Mouse (Mus musculus) activated CD4-positive, CD25-positive, alpha-beta regulatory T cell, adult 4 months (primary cell): Measurements from ENCODE around the gene Ccdc124. TPM values are rescaled to one million over a fixed set of nuclear protein-coding genes. Genes with fewer than 3 reads are reported as not detected.
"Not testable (repeated sequence)": the region's sequence is repeated elsewhere in the genome, so short reads cannot be mapped to it uniquely, and the experiment has no call there.

Source experiments
- ATAC-seq: one replicate; pipeline ENCODE4 v1.8.0; 2017
- polyA plus RNA-seq, 2 experiments: library from polyadenylated mRNA; unstranded; fragments of 100-300 nt; shearing (Covaris generic); gene quantifications; one replicate each; pipeline ENCODE4 v1.2.1; 2017

Gene Ccdc124
- 100 to 1,000 TPM in 1 of 2 experiments, 10 to 100 TPM in 1; 75.7 to 106 TPM for polyA plus RNA-seq

DNA sequence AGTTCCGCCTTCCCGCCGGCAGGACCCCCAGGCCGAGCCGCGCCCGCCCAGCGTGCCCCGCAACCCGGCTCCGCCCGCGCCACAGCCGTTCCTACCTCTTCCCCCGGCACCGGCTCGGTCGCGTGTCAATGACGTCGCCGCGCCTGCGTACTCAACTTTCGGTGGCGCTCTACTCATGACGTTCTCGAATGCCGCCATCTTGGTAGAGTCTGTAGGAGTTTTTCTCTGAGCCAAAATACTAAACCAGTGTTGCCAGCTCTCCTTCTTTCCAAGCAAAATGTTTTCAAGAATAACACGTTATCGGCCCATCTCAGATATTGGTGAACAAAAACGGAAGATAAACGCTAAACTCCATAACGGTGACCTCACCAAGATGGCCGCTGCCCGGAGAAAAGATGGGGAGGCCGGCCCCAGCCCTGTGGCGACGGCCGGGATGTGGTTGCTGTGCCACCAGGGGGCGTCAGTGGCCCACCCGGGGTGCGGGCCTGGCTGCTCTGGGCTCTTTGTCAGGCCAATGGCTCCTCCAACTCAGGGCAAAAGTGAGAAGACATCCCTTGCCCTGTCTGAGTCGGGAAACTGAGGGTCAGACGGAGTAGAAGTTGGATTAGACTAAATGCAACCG lies at the start of gene Ccdc124:
Gene Ccdc124 (minus strand): TSS at position 572 of the 622 bp plus-strand sequence.
- peak; percentile 74 for ATAC-seq

DNA sequence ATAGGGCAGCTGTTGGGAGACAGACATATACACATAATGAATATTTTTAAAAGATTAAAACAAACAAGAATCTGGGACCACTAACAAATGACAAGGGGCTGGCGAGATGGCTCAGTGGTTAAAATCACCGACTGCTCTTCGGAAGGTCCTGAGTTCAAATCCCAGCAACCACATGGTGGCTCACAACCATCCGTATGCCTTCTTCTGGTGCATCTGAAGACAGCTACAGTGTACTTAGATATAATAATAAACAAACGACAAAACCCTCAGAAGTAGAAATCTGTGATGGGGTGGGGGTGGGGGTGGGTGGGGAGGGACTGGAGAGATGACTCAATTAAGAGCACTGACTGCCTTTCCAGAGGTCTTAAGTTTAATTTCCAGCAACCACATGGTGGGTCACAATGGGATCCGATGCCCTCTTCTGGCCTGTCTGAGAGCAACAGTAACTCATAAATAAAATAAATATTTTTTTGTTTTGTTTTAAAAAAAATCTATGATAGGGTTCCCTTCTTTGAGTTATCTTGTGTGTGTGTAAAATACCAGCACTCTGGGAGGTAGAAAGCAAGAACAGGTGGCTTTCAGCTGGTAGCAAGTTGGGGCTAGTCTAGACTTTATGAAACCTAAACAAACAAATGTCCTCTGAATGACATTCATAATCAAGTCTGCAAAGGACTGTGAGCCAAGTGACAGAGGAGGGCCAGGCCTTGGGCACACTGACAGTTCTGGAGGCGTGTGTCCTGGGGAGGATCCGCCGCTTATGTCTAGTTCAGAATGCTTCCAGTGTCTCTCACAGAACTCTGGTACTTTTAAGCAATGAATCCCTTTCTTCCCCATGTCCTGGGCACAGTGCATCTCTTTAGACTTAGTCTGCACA lies 46.6 kb upstream of the Ccdc124 start:
- ATAC-seq: no peak

DNA sequence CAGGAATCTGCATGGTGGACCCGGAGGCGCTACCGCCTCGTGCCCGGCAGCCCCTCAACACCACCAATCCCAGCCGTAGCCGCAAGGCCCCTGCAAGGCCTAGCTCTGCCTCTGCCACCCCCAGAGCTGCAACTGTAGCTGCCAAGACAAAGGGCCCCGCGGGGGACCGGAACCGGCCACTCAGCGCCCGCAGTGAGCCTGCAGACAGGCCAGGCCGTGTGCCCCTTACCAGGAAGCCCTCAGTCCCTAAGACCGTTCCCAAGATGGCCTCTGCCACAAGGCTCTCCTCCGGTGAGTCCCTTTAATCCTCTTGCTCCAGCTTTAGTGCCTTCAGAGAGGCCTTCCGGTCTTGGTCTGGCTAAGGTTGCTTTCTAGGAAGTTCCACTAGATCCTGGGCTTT lies 41.0 kb upstream of the Ccdc124 start:
- ATAC-seq: no peak

DNA sequence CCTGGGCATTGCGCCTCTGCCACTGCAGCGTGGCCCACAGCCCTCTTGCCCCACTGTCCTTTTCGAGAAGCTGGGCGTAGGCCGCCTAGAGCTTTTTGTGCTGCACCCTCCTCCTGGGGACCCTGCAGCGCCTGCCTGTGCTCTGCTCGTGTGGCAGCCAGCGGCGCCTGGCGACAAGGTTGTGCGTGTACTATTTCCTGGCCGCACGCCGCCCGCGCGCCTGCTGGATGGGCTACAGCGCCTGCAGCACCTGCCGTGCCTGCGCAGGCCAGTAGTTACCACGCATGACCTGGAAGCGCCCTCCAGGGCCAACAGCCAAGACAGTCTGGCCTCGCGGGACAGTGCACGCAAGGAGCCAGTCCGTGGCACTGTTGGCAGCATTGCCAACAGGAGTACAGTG lies 39.8 kb upstream of the Ccdc124 start:
- ATAC-seq: no peak

DNA sequence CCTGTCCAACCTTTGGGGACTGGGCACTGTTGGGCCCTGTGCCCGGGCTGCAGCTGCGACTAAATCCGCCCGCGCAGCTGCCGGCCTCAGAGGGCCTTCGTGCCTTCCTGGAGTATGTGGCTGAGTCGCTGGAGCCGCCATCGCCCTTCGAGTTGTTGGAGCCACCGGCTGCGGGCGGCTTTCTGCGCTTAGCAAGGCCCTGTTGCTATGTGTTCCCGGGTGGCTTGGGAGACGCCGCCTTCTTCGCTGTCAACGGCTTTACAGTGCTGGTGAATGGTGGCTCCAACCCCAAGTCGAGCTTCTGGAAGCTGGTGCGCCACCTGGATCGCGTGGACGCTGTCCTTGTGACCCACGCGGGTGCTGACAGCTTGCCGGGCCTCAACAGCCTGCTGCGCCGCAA lies 39.2 kb upstream of the Ccdc124 start:
- no peak for ATAC-seq

DNA sequence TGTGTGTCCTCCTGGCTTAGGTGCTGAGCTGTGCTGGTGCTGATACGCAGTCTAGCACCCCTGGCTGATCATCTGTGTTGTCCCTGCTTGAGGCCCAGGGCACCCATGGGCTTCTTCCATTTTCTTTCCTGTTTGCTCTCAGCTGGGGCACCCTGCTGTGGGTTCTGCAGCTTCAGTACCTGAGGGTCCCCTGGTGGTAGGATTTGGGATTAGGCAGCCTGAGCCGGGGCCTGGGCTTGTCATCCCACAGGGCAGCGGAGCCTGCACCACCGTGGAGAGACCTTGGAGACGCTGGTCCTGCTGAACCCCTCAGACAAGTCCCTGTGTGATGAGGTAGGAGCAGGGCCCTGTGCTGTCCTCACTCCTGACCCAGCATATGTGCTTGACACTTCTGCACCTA lies 37.9 kb upstream of the Ccdc124 start:
- ATAC-seq: no peak

DNA sequence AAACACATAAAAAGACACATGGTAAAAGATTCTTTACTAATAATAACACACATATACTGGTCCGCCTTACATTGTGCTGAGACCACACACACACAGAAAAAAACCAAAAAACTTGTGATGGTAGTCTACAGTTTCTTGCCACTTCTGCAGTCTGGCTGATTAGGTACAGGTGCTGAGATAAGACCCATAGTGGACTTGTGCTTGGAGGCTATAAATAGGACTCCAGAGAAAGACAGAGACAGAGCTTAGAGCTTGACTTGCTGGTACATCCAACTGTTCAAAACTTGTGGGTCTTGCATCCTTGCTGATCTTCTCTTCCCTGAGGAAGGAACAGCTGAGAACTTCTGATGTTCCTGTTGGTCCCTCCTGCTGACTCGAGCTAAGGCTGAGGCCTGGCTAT lies 33.8 kb upstream of the Ccdc124 start:
- ATAC-seq: no peak

DNA sequence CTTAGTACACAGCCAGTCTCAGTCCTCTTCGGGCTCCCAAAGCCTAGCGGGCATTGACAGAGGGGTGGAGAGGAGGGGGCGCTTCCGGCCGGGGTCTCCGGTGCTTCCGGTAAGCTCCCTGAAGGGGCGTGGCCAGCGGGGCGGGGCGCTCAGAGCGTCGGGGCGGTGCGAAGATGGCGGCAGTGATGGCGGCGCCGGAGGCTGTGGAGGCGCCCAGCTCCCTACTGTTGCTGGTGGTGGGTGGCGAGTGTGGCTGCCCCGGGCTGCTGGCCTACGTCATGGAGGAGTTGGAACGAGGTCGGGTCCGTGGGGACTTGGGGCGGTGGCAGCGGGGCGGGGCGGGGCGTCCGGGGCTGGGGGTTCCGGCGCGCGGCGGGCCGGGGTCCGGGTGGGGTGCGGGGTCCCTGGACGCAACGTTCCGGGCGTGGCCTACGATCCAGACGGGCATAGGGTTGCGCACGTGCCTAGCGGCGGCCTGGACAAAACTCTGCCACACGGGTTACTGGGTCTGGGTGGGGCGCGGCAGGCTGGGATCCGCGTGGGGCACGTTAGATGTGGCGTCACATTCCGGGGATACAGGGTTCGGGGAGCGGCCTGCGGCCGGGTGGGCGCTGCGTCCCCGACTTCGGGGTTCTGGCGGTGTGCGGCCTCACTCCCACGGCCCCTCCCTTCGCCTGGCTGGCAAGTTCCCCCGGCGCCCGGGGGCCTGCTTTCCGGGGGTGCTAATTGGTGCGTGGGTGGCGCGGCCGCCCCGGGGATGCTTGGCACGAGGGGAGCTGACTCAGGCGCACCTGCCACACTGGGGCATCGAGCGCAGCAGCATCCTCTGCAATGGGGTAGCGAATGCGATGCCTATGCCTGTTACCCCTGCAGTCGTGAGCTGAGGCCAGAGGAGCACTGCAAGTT lies 32.3 kb upstream of the Ccdc124 start, which contains the start of gene Map1s:
Gene Map1s (plus strand): TSS at position 102 of the 906 bp plus-strand sequence.
- peak; percentile 74 for ATAC-seq

DNA sequence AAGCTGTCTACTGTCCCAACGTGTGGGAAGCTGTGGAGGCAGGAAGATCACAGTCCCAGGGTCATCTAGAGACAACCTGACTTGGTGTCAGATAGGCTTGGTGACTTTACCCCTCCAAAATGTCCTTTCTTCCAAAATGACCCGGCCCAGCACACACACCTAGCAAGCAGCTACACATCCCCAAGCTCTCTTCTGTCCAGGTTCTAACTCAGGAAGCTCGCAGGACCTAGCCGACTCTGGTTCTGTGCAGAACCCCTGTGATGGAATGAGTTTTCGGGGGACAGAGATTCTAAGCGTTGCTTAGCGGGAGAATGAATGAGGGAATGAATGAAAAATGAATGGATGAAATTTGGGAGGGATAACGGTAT lies 31.7 kb upstream of the Ccdc124 start:
- ATAC-seq: no peak

GRCm38 (mm10) chr8:70904532-70904931 lies 30.8 kb upstream of the Ccdc124 start:
- ATAC-seq: no peak

- ATAC-seq: no peak
Measured at GRCm38 (mm10) chr8:70903582-70903981, 29.8 kb upstream of the Ccdc124 start.

GRCm38 (mm10) chr8:70903112-70903511 lies 29.4 kb upstream of the Ccdc124 start:
- no peak for ATAC-seq

DNA sequence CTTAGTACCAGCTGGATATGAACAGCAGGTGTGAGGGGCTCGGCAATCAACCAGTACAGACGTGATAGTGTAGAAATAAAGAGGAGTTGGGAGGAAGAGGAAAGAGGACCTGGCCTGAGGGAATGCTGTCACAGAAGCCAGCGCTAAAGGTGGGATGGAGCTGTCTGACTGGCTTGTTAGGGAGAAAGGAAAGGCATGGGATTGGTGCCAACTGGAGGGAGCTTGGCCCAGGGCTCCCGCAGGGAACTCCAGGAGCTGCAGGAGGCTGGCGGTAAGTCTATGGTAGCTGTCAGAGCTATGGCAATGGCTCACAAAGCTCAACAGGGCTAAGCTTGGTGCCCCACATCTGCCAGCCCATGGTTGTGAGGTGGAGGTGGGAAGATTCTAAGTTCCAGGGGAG lies 28.5 kb upstream of the Ccdc124 start:
- ATAC-seq: no peak

DNA sequence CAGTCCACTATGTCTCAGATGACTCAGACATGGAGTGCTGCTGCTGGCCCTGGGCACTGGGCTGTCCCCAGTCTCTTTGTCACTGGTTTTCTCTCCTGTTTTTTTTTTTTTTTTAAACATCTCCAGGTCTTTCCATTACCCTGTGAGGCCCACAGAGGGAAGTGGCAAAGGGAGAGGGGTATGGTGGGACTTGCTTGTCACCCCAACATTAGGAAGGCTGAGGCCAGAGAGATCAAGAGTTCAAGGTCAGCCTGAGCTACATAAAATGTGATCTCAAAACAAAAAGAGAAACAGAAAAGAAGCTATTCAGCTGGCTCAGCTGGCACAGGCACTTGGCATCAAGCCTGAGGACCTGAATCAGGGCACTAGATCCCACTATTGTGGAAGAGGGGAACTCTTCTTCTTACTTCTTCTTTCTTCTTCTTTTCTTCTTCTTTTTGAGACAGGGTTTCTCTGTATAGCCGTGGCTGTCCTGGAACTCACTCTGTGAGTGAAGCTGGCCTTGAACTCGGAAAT lies 27.2 kb upstream of the Ccdc124 start:
- no peak for ATAC-seq

DNA sequence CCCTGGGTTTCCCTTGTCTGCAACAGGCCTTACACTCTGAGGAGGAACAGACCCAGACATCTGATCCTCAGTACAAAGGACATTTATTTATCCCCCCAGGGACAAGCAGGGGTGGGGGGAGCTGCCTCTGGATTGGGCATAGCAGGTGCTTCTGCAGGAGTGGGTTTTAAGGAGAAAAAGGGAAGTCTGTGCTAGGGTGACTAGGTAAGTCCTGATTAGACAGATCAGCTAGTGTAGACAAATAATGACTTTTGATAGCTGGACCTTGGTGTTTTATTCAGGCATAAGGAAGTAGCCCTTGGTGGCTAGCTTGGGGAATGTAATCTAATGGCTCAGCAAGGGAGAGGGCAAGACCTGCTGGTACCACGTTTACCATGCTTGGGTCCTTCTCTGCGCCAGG lies 25.5 kb upstream of the Ccdc124 start:
- no peak for ATAC-seq

DNA sequence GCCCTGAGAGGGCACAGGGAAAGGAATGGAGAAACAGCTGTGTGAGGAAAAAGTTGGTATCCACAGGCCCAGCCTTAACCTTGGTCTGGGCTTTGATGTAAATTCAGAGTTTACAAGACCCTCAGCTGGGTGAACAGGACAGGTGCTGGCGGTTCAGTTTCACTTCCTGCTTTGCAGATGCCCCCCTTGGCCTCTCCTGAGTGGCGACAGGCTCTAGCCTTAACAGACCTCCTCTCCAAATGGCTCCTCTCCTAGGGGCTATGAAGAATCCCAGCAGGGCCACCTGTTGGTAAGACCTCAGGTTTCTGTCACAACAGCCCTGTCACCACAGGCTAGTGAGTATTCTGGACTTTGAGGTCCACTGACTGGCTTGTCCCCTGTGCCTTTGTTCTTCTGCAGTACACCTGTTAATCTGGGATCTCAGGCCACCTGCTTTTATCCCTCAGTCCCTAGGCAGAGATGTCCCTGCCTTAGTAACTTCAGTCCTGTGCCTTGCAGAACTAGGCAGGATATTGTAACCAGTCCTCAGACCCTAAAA lies 25.0 kb upstream of the Ccdc124 start:
- no peak for ATAC-seq

DNA sequence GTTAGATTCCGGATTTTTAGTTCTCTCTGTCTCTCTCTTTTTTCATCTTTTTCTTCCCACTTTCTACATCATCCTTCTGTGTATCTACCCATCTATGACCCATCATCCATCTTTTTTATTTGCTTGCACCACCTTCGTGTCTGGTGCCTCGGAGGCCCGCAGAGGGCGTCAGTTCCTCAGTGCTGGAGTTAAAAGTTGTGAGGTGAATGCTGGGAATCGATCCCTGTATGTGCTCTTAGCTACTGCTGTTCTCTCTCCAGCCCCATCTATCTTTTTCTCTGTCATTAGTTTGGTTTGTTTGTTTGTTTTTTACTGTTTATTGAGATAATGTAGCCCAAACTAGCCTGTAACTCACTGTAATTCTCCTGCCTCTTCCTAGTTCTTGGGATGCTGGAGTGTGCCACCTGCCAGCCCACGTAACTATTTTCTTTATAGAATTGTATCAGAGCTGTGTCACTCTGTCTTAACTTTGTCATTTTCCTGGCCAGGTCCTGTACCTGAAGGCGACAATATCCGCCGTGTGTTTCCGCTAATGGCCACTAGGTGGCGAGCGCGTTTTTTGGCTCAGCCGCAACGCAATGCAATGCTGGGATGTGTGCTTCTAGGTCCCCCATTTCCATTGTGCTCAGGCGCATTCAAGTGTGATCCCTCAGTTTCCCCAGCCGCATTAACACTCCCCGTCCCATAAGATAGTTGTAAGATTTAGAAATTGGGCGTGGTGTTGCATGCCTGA lies 24.1 kb upstream of the Ccdc124 start:
- peak; percentile 31 for ATAC-seq

- ATAC-seq: peak; percentile 98
Measured at GRCm38 (mm10) chr8:70897021-70897680, 23.4 kb upstream of the Ccdc124 start, which contains the start of gene Rpl18a. Gene Rpl18a, minus strand, starts transcription at chr8:70897412.

DNA sequence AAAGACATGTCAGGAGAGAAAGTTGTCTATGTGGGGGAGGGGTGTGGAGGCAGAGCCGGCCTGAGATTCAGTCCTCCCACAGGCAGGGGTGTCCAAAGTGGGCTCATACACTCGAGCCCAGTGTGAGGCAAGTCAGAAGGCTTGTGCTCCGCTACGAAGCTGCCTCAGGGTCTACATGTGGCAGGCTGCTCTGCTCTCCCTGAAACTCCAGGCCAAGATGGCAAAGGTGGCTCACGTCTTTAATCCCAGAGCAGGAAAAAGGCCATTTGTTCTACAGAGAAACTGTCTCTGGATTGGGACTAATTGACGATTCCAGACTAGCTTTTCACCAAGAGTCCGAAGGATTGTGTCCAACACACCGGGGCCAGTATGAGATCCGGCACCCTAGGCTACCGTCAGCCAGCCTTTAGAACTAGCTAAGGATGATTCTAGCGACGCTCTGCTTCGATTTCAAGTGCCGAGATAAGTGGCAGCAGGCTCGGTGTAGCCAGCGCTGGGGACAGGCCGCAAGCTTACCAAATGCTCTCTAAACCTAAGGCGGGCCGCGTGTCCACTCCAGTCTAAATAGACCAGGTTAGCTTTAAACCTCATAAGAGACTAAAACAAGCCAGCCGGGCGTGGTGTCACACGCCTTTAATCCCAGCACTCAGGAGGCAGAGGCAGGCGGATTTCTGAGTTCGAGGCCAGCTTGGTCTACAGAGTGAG lies 22.7 kb upstream of the Ccdc124 start:
- ATAC-seq: no peak

- not testable (repeated sequence) for ATAC-seq
Measured at GRCm38 (mm10) chr8:70895571-70896259, 22.0 kb upstream of the Ccdc124 start.
